In the genomic region with DNA sequence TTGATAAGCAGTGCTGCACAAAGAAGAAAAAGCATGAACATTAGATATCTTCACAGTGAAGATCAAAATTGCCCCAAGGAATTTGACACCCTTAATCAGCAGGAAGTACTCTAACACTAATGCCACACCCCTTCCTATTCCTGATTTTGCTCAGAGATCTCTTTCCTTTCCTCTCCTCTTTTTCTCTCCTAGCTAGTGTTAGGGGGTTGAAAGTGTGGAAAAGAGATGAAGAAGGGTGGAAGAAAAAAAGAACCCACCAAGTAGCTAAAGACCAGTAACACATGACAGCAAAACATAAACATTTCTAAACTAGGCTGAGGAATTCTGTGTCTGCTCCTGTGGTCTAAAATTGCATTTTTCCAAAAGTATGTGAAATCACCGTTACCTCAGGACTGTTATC, we compare ENCODE assay signal across 19 mouse cellular contexts. TPM values are rescaled to one million over a fixed set of nuclear protein-coding genes. Genes with fewer than 3 reads are reported as not detected.
DNase-seq lines count a peak whose midpoint lies in the region; TF ChIP-seq lines count a peak whose summit lies in the region.
"Had no signal": no experiment of that assay in that cellular context is flagged by ENCODE, and none has a peak within 500 bp of the region (broad histone marks: within the 10 kb centered on the region; RNA-seq: fewer than 3 reads in every experiment).

No protein-coding gene starts in this region.

- no peaks in the 10 kb centered on the region for H3K9me3 ChIP-seq in CH12.LX (replicated peaks; ENCODE audit: low read length)
- H3K9me3 ChIP-seq in MEL (replicated peaks; ENCODE audit: insufficient read depth, low read length), result no peaks in the 10 kb centered on the region
- H3K9me3 ChIP-seq: G1E had no signal

- H3K27me3 ChIP-seq in CH12.LX (replicated peaks) (no peaks in the 10 kb centered on the region), MEL (ENCODE audit: control insufficient read depth in 1 of 2, insufficient read depth in 2 of 2, low read length in 2 of 2) (no peaks in the 10 kb centered on the region)
- H3K27me3 ChIP-seq: Patski had no signal

- in situ Hi-C loops in CH12.LX (cut with MboI; ENCODE audit: low pct_ligation_motif_present, low pct_unique_long_range_greater_than_20kb, low sequenced_read_pairs), result no loop called here

- H3K4me3 ChIP-seq in CH12.LX (replicated peaks in 1 of 3; ENCODE audit: low read depth in 2 of 3, low read length in 2 of 3, poor library complexity in 1 of 3) (no peak overlapping the region), MEL (ENCODE audit: control insufficient read depth in 1 of 2, insufficient read depth in 1 of 2, low read depth in 2 of 2, low read length in 2 of 2) (no peak overlapping the region)

- peak overlapping the region; percentile 61; the same call in 1 of the 2 replicates for H3K4me2 ChIP-seq in CH12.LX (ENCODE audit: insufficient read depth, low read depth, poor library complexity, severe bottlenecking)

- H3K27ac ChIP-seq in CH12.LX (ENCODE audit: insufficient read depth, low read depth) (peak overlapping the region; percentile 70), MEL (ENCODE audit: control insufficient read depth, low read depth, low read length) (no peak overlapping the region)

- no peak for TF ChIP-seq RAD21 in CH12.LX (IDR thresholded peaks at IDR 0.05; ENCODE audit: low read depth, low read length)
- no peak for TF ChIP-seq RAD21 in MEL (IDR thresholded peaks at IDR 0.05; ENCODE audit: low read depth, low read length)

- TF ChIP-seq EP300 in CH12.LX (IDR thresholded peaks at IDR 0.05; ENCODE audit: low read length) (peak; percentile 39; the same call in 1 of the 2 replicates), MEL (IDR thresholded peaks at IDR 0.05; ENCODE audit: low read depth in 1 of 2, low read length in 2 of 2) (no peak)

- H3K4me1 ChIP-seq in CH12.LX (ENCODE audit: control insufficient read depth in 1 of 2, insufficient read depth in 2 of 2) (peaks cover 8 to 63% of the 10 kb centered on the region in 2 experiments), MEL (ENCODE audit: control insufficient read depth in 1 of 2, insufficient read depth in 2 of 2, low read length in 2 of 2) (peaks cover 11 to 12% of the 10 kb centered on the region in 2 experiments)

- DNase-seq in CH12.LX (ENCODE audit: extremely low read depth) (no peak), MEL (ENCODE audit: low read depth, low spot score) (peak; percentile 17), MN1 (ENCODE audit: low spot score) (no peak)
- DNase-seq in thymus, postnatal 0 days (ENCODE audit: low spot score), result no peak
- DNase-seq: adrenal gland, adult 2 months; adrenal gland, adult 8-10 months; adrenal gland, postnatal 10 days; adrenal gland, postnatal 14 days; adrenal gland, postnatal 25 days; adrenal gland, postnatal 36 days; B cell, adult 2 months; cerebellum, adult 11 months; cerebellum, adult 11-12 months; cerebellum, adult 18-20 months; cerebellum, adult 2 months; cerebellum, adult 8-10 months; cerebellum, adult 9-10 months had no signal

- dilution Hi-C loops in CH12.LX (cut with MboI; ENCODE audit: extremely low pct_ligation_motif_present, extremely low pct_unique_long_range_greater_than_20kb, low sequenced_read_pairs), result no loop called here

- H3K79me2 ChIP-seq in CH12.LX (replicated peaks; ENCODE audit: control insufficient read depth, extremely low read depth, insufficient read depth, poor library complexity, severe bottlenecking) (peaks cover 78% of the 10 kb centered on the region), MEL (ENCODE audit: control insufficient read depth, insufficient read depth, low read length, poor library complexity) (peaks cover 41% of the 10 kb centered on the region)

- H3K9ac ChIP-seq in CH12.LX (ENCODE audit: insufficient read depth, low read depth) (peak overlapping the region; percentile 56), MEL (ENCODE audit: control insufficient read depth, low read depth, low read length, poor library complexity, severe bottlenecking) (no peak overlapping the region)

- TF ChIP-seq CTCF in CH12.LX (conservative IDR thresholded peaks at IDR 0.05 in 1 of 2, IDR thresholded peaks at IDR 0.05 in 1 of 2; ENCODE audit: low read depth in 2 of 2, low read length in 2 of 2) (no peak), MEL (IDR thresholded peaks at IDR 0.05 in 2 of 3, conservative IDR thresholded peaks at IDR 0.05 in 1 of 3; ENCODE audit: control insufficient read depth in 1 of 3, insufficient read depth in 1 of 3, low read depth in 2 of 3, low read length in 3 of 3, poor library complexity in 1 of 3, severe bottlenecking in 1 of 3) (no peak)

- no peak for TF ChIP-seq POLR2A in CH12.LX (IDR thresholded peaks at IDR 0.05; ENCODE audit: low read depth, low read length)
- TF ChIP-seq POLR2A in MEL (IDR thresholded peaks at IDR 0.05; ENCODE audit: control insufficient read depth in 1 of 2, insufficient read depth in 1 of 2, low read depth in 1 of 2, low read length in 2 of 2, poor library complexity in 1 of 2), result no peak

- H3K36me3 ChIP-seq in CH12.LX (replicated peaks in 1 of 2; ENCODE audit: control insufficient read depth in 1 of 2, insufficient read depth in 1 of 2, low read length in 1 of 2) (peaks cover 0 to 6% of the 10 kb centered on the region in 2 experiments), MEL (ENCODE audit: control insufficient read depth in 1 of 2, insufficient read depth in 2 of 2, low read length in 2 of 2) (peaks cover 0 to 42% of the 10 kb centered on the region in 2 experiments; a peak in 3 of 4 replicates)

TF ChIP-seq in CH12.LX, 34 proteins besides CTCF, POLR2A, EP300 and RAD21:
- no peak for TF ChIP-seq RCOR1 (conservative IDR thresholded peaks at IDR 0.05; ENCODE audit: low read depth, low read length)
- no peak for TF ChIP-seq SIN3A (IDR thresholded peaks at IDR 0.05; ENCODE audit: low read length)
- TF ChIP-seq SMC3 (IDR thresholded peaks at IDR 0.05; ENCODE audit: low read depth, low read length), result no peak
- no peak for TF ChIP-seq POLR2AphosphoS2 (IDR thresholded peaks at IDR 0.05; ENCODE audit: low read depth, low read length)
- TF ChIP-seq MAZ (IDR thresholded peaks at IDR 0.05; ENCODE audit: low read depth, low read length), result no peak
- TF ChIP-seq CHD1 (IDR thresholded peaks at IDR 0.05; ENCODE audit: low read depth, low read length), result 0 out of 2 replicates have a peak, but pooled peaks have one; percentile 61
- no peak for TF ChIP-seq JUN (IDR thresholded peaks at IDR 0.05; ENCODE audit: insufficient read depth, low read depth, low read length)
- TF ChIP-seq GABPA (IDR thresholded peaks at IDR 0.05; ENCODE audit: insufficient replicate concordance, low read depth, low read length), result no peak
- TF ChIP-seq IRF4 (IDR thresholded peaks at IDR 0.05; ENCODE audit: low read depth, low read length), result peak; percentile 55; the same call in 1 of the 2 replicates
- no peak for TF ChIP-seq PAX5 (IDR thresholded peaks at IDR 0.05; ENCODE audit: low read length)
- no peak for TF ChIP-seq ZNF384 (IDR thresholded peaks at IDR 0.05; ENCODE audit: low read depth, low read length)
- no peak for TF ChIP-seq E2F4 (IDR thresholded peaks at IDR 0.05; ENCODE audit: insufficient replicate concordance, low read depth, low read length)
- TF ChIP-seq UBTF (IDR thresholded peaks at IDR 0.05; ENCODE audit: low read depth, low read length), result no peak

TF ChIP-seq in MEL, 35 proteins besides CTCF, POLR2A, EP300 and RAD21:
- no peak for TF ChIP-seq SIN3A (IDR thresholded peaks at IDR 0.05; ENCODE audit: low read length)
- no peak for TF ChIP-seq TBP (IDR thresholded peaks at IDR 0.05; ENCODE audit: low read depth, low read length)
- no peak for TF ChIP-seq ZKSCAN1 (IDR thresholded peaks at IDR 0.05; ENCODE audit: low read depth, low read length)
- no peak for TF ChIP-seq TCF12 (IDR thresholded peaks at IDR 0.05; ENCODE audit: low read depth, low read length)
- TF ChIP-seq GABPA (IDR thresholded peaks at IDR 0.05; ENCODE audit: low read depth, low read length), result no peak
- no peak for TF ChIP-seq ZMIZ1 (IDR thresholded peaks at IDR 0.05; ENCODE audit: low read depth, low read length)
- TF ChIP-seq MAX (IDR thresholded peaks at IDR 0.05; ENCODE audit: low read length), result no peak
- TF ChIP-seq MAZ (IDR thresholded peaks at IDR 0.05; ENCODE audit: low read depth, low read length), result no peak
- no peak for TF ChIP-seq HCFC1 (IDR thresholded peaks at IDR 0.05; ENCODE audit: low read depth, low read length)
- TF ChIP-seq KAT2A (conservative IDR thresholded peaks at IDR 0.05; ENCODE audit: low read depth, low read length), result no peak
- TF ChIP-seq USF2 (IDR thresholded peaks at IDR 0.05; ENCODE audit: borderline replicate concordance in 1 of 2, insufficient read depth in 1 of 2, low read depth in 1 of 2, low read length in 2 of 2), result no peak
- no peak for TF ChIP-seq MYB (IDR thresholded peaks at IDR 0.05; ENCODE audit: low read depth, low read length)
- TF ChIP-seq CHD2 (IDR thresholded peaks at IDR 0.05; ENCODE audit: low read length), result no peak
- no peak for TF ChIP-seq POLR2AphosphoS5 (IDR thresholded peaks at IDR 0.05; ENCODE audit: borderline replicate concordance, low read depth, low read length)
- no peak for TF ChIP-seq ETS1 (IDR thresholded peaks at IDR 0.05; ENCODE audit: low read depth, low read length)
- TF ChIP-seq UBTF (IDR thresholded peaks at IDR 0.05; ENCODE audit: borderline replicate concordance, insufficient read depth, low read depth, low read length), result no peak
- TF ChIP-seq ZC3H11A (IDR thresholded peaks at IDR 0.05; ENCODE audit: low read depth, low read length), result no peak
- TF ChIP-seq CHD1 (IDR thresholded peaks at IDR 0.05; ENCODE audit: low read depth, low read length), result no peak
- no peak for TF ChIP-seq E2F4 (IDR thresholded peaks at IDR 0.05; ENCODE audit: borderline replicate concordance, low read depth, low read length)
- no peak for TF ChIP-seq USF1 (IDR thresholded peaks at IDR 0.05; ENCODE audit: low read depth, low read length)

RNA-seq across cellular contexts. Expression of a gene that starts 4.7 kb away (rescaled TPM):
- total RNA-seq in CH12.LX (2012; rRNA removed) (66.9 and 78.9 TPM in 2 replicates), CH12.LX (2014; rRNA removed) (131 and 140 TPM in 2 replicates), MEL (2012; rRNA removed) (48.4 and 50.0 TPM in 2 replicates)
- polyA plus RNA-seq in CH12.LX (2012; ENCODE audit: insufficient read length, low read depth) (97.4 and 104 TPM in 2 replicates), MEL (2012; ENCODE audit: insufficient read depth in 1 of 2, insufficient read length in 2 of 2, low read depth in 1 of 2, low replicate concordance in 2 of 2, missing spikeins in 1 of 2) (10 to 100 TPM in 1 of 2 experiments, not detected in 1; 73.3 TPM)
- 29.0 and 30.1 TPM in 2 replicates for polyA plus RNA-seq in thymus, postnatal 0 days (2015; fragmentation: Nextera tagmentation; extraction: Ambion mirVana)

RNA-seq across cellular contexts. Expression of a gene that starts 4.9 kb away (rescaled TPM):
- 111 and 126 TPM in 2 replicates for total RNA-seq in CH12.LX (2012; rRNA removed)
- total RNA-seq in CH12.LX (2014; rRNA removed), result 222 and 233 TPM in 2 replicates
- 142 and 184 TPM in 2 replicates for polyA plus RNA-seq in CH12.LX (2012; ENCODE audit: insufficient read length, low read depth)
- total RNA-seq in MEL (2012; rRNA removed), result 31.4 and 34.6 TPM in 2 replicates
- 10 to 100 TPM in 1 of 2 experiments, not detected in 1; 39.7 TPM for polyA plus RNA-seq in MEL (2012; ENCODE audit: insufficient read depth in 1 of 2, insufficient read length in 2 of 2, low read depth in 1 of 2, low replicate concordance in 2 of 2, missing spikeins in 1 of 2)
- 40.7 and 42.7 TPM in 2 replicates for polyA plus RNA-seq in thymus, postnatal 0 days (2015; fragmentation: Nextera tagmentation; extraction: Ambion mirVana)
